Mouse (Mus musculus) embryonic stem cell, embryonic (primary cell): ENCODE measurements at regions not wholly inside any gene's neighbourhood (a gene's known extent, or its start where the extent isn't known, plus 50 kb on each side); places are given as distances from the start of the nearest gene placed in this dataset.

ENCODE experiments used
- CTCF ChIA-PET, 4 experiments: fragments of 300-600 bp in 2 of 4; fragments of 350-600 bp in 2 of 4; sonication (Branson Sonifier 250); formaldehyde crosslinking; loops; one replicate each; lab custom pipeline; 2022; ENCODE audit warnings: inconsistent platforms in 2 of 4; lab: Charles Lee
- POLR2A ChIA-PET, 4 experiments: fragments of 300-600 bp in 2 of 4; fragments of 350-600 bp in 2 of 4; sonication (Branson Sonifier 250); formaldehyde crosslinking; loops; one replicate each; lab custom pipeline; 2022; ENCODE audit warnings: antibody characterized with exemption in 4 of 4, inconsistent platforms in 1 of 4; lab: Charles Lee

DNA sequence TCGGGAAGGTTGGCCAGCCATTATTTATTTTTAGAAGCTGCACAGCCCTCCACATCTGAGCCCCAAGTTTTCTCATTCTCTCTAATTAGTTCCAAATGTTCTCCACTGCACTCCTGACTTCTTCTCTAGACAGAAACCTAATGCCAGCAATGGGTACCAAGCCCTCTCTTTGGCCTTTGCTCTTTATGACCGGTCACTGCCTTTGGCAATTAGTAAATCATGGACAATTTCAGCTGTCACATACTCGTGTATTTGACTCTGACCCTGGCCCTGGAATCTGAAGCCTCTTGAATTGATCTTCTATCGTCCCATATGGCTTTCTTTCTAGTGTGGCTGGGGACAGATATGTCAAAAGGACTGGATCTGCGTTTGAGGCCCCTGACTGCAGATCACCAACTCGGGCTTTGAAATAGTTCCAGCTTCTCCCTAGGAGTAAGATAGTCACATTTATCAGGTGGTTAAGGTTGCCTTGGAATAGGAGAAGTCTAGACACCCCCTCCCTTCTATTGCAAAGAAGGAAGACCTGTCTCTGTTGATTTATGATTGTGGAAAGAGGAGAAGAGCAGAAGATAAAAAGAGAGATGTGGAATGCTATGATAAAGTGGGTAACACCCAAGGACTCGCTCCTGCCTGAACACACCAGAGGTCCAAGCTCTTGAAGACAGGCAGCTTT lies 553.2 kb upstream of the Zfp462 start:
- CTCF ChIA-PET, result no interaction called here
- POLR2A ChIA-PET, result no interaction called here

DNA sequence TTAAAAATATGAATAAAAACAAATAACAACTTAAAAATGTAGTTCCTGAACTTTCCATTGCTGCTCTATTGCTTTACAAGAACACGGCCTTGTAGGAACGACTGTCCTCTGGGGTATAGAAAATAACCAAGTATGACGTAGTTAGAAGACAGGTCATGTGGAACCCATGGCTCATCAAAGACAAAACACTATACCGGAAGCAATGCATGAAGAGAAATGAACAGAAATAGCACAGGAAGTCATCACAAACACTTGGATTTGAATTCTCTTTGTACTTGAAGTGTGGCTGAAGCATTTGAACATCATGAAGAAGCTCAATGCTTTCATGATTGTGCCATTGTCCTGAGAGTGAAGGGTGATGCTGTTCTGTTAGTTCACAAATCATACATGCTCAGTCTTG lies 538.7 kb upstream of the Zfp462 start:
- CTCF ChIA-PET, result no interaction called here
- POLR2A ChIA-PET, result no interaction called here

DNA sequence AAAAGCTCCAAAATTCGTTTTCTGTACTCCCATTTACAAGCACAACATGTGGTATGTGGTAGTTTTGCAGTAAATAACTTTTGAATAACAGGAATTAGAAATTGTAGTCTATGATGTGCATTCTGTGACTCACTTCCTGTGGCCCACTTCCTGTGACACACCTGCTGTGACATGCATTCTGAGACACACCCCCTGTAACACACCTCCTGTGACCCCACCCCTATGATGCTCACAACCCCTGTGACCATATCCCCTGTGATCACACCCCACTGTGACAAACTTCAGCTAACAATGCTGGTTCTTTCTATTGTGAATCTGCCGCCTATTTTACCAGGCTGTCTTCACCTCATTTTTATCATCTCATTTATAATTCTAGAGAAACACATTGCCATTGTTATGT lies 536.9 kb upstream of the Zfp462 start:
- POLR2A ChIA-PET, result no interaction called here
- CTCF ChIA-PET, result no interaction called here

DNA sequence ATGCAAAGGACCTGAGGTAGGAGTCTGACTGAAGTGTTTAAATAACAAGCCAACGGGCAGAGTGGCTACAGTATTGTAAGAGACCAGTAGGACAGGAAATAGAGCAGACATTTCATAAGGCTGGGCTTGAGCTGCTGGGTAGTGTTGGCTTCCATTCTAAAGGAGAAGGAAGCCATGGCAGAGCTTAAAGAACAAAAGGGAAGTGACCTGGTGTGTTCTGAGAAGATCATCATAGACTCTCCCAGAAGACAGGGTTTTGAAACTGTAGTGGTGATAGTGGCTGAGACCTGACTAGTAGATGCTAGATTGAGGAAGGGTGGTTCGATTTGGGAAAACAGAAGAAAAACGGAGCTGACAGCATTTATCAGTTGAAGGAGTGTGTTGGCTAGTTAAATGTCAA lies 514.1 kb upstream of the Zfp462 start:
- ChIA-PET POLR2A (no interaction called here), CTCF (interaction anchor here in 1 of 4 experiments (0.7 kb wide), 1 partner anchor 27 kb away, joined by 8 read pairs; no protein-coding TSS in a partner anchor)

DNA sequence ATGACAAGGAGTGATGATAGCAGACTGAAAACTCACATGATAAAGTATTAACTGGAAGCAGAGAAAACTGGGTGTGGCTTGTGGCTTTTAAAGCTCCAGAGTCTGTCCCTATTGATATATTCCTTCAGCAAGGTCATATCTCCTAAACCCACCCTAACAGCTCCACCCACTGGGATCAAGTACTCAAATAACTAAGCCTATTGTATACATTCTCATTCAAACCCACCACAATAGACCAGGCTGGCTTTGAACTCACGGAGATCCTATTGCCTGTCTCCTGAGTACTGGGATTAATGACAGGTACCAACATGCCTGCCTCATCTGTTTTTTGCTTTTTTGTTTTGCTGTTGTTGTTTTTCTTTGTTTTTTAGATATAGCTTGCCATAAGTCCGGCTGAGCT lies 484.3 kb upstream of the Zfp462 start:
- CTCF ChIA-PET, result no interaction called here
- POLR2A ChIA-PET, result interaction anchor here in 1 of 4 experiments (0.6 kb wide), 1 partner anchor 585 kb away, joined by 4 read pairs; no protein-coding TSS in a partner anchor

DNA sequence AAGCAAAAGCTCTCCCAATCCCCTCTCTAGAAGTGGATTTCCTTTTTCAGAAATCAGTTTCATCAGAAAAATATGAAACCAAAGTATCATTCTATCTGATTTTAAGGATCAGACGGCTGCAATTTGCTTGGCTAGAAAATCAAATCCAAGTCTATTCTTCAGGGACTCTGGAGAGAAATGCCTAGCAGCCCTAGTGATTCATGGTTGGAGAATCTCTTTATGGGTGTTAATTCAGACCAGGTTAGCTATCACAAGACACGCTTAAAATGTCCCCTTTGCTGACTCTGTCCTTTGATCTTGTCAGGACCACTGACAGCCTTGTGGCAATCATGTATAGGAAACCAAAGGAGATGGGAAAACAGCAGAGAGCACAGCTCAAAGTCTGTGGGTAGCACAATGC lies 475.7 kb upstream of the Zfp462 start:
- ChIA-PET CTCF (no interaction called here), POLR2A (interaction anchor here in 1 of 4 experiments (0.6 kb wide), 1 partner anchor 573 kb away, joined by 3 read pairs; no protein-coding TSS in a partner anchor)

DNA sequence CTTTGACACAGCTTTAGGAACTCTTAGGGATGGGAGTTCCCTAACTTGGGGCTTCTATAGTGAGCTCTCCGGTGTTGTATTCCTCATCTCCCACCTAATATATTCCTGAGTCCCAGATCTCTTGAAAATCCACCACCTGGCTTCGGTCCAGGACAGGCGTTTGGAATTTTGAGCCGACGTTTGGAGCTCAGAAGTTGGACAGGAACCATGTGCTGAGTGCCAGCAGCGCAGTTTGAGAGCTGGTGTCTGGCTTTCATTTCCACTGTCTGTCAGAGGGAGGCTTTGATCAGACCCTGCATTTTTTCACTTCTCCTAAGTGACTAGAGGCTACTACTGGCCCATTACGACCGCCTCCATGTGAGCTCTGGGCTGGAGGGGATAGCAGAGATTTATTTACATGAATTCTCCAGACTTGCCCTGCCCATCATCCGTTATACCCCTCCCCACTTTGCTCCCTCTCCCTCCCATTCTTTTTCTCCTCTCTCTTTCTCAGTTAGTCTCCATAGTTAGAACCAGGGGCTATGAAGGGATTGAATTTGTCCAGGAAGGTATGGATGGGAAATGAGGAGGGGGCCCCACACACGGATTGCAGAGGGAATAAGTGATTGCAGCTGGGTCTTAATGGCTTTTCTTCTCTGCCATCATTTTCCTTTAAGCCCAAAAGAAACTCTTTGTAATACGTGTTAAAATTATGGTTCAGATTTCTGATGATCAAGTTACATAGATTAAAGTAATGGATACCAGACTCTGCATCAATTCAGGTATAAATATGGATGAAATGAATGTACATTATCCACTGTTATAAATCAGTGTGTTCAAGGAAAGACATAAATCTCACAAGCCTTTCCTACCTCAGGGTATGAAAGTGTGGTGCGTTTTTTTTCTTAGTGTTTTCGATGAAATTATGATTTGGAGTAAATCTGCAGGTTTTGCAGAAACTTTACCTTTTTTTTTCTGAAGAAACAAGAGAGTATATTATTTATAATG lies 474.5 kb upstream of the Zfp462 start:
- POLR2A ChIA-PET, result no interaction called here
- CTCF ChIA-PET, result no interaction called here

DNA sequence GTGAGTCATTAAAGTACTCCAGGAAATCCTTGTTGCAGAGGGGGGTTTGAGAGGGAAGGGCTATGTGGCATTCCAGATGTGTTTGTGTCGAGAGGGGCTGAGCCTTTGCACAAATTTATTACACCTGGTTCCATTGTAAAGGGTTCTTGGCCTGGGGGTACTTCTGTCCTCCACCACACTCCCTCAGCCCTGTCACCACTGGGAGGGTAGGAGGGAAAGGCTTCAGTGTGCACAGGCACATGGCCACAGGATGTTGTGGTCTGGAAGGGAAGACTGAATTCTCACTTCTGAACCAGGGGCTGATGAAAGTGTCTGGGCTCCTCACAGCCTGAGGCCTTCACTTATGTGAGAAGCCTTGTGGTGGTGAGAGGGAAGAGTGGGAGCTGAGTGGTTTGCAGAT lies 473.8 kb upstream of the Zfp462 start:
- POLR2A ChIA-PET, result no interaction called here

DNA sequence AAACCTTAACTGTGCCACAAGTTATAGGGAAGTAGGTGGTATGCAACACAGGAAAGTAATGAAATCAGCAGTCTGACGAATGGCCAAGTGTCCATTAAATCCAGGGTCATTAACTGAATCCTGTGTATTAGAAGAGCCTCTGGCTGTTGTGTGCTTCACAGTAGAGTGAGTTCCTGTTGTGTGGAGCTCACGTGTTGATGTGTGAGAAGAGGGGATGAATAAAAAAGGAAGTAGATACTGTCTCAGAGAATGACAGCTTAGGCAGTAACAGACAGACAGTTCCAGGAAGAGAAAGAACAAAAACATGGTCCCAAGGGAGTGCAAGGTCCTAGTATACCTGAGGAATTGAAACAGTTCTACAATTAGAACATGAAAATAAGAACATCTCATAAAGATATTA lies 463.1 kb upstream of the Zfp462 start:
- ChIA-PET CTCF (no interaction called here), POLR2A (no interaction called here)

More for the DNA sequence above, 473.8 kb upstream of the Zfp462 start:
- CTCF ChIA-PET, result no interaction called here

DNA sequence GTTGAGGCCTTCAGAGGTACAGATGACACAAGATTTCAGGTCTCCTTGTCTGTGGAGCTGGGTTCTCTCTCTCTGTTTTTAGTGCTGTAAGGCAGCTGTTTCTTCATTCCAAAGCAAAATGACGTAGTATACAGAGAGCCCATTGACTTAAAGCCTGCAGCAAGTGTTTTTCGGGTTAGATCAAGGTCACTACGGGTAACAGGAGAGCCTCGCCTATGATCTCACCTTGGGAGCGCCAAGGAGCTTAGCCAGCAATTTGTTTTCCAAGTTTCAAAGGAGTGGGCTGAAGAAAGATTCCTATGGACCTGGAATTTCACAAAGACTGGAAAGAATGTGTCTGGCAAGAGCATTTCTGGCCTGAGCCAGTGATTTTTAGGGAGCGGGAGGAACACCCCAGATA lies 451.8 kb upstream of the Zfp462 start:
- ChIA-PET CTCF (no interaction called here), POLR2A (interaction anchor here in 1 of 4 experiments (0.7 kb wide), 1 partner anchor 422 kb away, joined by 8 read pairs; no protein-coding TSS in a partner anchor)

DNA sequence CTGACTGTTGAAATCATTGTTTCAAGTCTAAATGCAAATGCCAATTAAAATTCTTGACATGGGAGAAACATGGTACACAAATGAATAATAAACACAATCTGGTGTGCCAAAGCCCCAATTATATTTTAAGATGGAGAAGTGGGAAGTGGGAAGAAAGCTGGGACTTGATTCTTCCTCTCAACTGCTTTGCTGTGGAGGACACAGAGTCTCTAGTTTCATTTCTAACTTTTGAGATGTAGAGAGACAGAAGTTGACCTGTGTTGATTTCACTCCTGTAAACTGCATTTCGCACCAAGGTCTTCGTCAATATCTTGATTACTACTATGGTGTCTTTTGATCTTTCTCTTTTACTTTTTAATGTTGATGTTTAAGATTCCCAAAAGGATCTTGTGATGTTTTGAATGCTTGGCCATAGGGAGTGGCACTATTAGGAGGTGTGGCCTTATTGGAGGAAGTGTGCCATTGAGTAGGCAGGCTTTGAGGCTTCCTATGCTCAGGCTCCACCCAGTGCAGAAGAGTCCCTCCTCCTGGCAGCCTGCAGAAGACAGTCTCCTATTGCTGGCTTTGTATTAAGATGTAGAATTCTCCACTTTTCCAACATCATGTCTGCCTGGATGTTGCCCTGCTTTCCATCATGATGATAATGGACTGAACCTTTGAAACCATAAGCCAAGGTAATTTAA lies 447.4 kb upstream of the Zfp462 start:
- CTCF ChIA-PET, result no interaction called here
- POLR2A ChIA-PET, result no interaction called here

DNA sequence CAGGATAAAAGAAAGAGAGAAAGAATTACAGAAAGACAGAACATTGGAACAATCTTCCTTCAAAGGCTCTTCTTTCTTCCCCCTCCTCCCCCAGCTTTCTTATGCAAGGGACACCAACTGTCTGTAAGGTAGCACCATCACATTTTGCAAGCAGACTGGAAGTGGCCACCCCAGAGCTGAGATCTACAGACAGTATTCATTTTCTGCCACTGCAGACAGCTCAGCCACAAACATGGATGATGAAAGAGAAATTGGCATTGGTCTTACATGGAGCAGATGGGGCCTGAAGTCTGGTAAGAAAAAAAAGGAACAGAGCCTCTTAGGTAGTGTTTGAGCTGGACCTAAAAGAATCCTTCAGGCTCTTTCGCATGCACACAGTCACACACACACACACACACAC lies 428.9 kb upstream of the Zfp462 start:
- CTCF ChIA-PET, result interaction anchor here in 2 of 4 experiments (0.6 to 1.2 kb wide), 3 partner anchors 180 to 545 kb away, joined by 3 to 4 read pairs (median 3); no protein-coding TSS in a partner anchor
- POLR2A ChIA-PET, result no interaction called here

DNA sequence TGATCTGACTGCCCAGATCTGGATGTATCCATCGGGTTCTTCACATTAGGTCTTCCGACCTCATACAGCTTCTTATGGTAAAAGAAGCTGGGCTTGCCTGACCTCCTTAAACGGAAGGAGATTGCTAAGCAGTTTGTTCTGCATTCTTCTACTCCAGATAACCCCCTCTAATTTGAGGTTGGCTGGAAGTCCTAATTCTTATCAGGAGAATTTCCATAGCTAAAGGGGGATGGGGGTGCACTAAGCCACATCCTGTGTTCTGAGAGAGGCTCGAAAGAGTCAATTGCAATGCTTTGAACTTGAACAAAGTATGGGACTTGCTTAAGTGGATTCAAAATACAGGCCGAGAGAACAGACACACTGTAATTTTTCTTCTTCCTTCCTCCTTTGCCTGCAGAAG lies 421.6 kb upstream of the Zfp462 start:
- ChIA-PET POLR2A (no interaction called here), CTCF (no interaction called here)

DNA sequence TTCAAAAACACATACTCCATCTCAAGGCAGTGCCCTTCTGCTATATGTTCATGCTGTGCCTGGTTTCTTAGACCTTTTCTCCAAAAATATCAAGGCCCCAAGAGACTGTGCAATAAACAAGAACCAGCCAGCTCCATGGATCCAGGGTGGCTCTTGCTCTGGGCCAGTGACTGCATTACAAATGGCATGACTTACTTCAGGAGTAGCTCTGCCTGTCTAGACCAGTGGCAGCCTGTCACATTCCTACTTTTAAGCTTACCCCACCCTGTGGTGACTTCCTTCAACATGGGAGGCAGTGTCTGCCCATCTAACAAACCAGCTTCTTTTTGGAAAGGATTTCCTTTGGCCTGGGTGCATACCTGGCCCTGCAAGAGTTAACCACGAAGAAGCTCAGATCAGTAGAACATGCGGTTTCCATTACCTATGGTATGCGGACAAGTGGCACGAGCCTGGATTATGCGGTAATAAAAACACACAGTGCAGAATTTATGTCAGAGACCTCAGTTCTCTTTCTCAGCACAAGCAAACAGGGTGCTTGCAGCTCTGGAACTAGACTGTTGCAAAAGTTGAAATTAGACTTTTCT lies 418.8 kb upstream of the Zfp462 start:
- ChIA-PET CTCF (no interaction called here), POLR2A (no interaction called here)

DNA sequence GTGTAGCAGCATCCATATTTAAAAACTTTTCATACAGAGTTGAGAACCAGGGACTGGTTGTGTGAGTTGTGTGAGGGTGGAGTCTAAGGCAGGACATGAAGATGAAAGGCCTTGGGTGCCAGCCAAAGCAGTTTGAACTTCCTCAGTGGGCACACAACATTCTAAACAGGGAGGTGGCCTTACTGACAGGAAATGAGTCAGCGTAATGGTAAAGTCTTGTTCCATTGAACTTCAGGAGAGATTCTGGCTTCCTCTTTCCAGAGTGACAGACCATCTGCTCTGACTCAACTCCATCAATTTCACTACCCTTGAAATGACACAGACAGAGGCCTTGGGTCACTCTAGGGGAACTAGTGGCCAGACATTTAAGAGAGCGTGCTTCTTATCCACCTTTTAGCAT lies 417.2 kb upstream of the Zfp462 start:
- ChIA-PET CTCF (no interaction called here), POLR2A (no interaction called here)

DNA sequence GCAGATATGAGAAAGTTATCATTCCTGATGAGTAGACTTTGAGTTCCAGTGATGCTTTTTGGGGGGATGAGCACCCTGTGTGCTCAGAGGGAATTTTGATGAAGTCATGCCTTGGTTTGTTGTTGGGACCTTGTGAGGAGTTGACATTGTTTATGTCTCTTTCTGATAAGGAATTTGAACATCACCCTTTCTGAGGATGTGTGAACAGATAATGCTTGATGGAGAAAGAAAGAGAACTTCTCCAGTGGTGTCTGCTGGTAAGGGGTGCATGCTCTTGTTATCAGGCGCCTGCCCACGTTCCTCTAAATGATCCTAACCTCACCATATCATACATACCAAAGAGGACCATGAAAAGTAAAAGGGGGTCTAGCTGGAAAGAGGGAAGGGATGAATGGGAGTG lies 413.1 kb upstream of the Zfp462 start:
- POLR2A ChIA-PET, result no interaction called here

DNA sequence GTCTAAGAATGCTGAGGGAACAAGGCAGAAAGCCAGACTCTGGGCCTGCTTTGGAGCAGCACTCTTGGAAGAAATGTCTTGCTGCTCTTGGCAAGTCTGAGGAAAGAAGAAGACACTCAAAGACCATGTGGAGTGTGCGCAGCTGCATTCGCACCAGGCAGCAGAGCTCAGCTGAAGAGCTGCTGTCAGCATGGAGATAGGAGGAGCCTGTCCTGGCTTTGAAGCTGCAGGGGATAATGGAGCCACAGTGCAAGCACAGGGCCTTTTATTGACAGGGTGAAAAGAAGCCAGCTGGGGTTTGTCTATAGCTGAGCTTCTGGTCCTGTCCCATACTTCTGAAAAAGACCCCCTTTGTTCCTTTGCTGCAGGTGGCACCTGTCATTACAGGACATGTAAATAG lies 411.0 kb upstream of the Zfp462 start:
- ChIA-PET CTCF (no interaction called here), POLR2A (no interaction called here)

More for the DNA sequence above, 413.1 kb upstream of the Zfp462 start:
- CTCF ChIA-PET, result no interaction called here

DNA sequence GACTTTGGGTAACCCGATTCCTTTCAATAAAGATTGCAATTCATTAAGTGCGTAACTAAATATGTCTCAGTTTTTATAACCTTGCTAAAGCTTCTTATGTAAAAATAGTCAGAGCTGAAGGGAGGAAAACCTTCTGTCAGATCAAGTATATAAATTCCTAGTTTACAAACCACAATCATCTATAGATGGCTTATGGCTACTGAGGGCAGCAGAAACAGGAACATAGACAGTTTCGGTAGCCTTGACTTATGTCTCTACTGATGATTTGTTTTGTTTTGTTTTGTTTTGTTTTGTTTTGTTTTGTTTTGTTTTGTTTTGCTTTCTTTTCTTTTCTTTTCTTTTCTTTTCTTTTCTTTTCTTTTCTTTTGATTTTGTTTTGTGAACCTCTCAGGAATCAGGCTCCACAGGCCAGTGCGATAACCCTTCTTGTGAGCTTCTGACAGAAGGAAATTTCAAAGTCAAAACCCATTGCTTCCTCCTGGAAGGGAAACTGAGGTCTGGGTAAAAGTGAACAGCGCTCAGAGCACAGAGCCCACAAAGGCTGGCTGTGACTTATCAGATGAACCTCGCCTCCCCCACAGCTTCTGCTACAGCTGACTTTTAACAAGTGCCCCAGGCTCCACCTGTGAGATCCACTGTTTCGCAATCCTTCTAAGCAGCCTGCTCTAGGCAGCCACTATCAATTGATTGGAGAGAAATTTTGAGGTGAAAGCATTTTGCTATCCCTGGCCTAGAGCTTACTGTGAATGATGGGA lies 391.8 kb upstream of the Zfp462 start:
- ChIA-PET POLR2A (interaction anchor here in 1 of 4 experiments (0.6 kb wide), 1 partner anchor 206 kb away, joined by 5 read pairs; no protein-coding TSS in a partner anchor), CTCF (no interaction called here)

DNA sequence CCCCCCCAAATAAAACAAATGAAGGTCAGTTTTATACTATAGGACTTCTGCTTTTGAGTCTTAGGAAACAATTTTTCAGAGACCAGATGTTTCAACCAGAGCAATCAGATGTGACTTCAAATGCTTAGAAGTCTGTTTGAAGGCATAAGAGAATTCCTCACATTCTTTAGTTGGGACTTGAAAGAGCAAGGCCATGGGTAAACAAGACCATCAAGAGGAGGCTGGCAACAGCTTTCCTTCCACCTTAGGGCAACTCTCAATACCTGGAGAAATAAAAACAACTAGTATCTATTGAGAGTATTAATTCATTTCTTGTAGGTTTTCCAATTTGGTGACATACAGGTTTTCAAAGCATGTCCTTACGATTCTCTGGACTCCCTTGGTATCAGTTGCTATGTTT lies 381.8 kb upstream of the Zfp462 start:
- ChIA-PET POLR2A (no interaction called here), CTCF (no interaction called here)
